Mouse (Mus musculus) ES-Bruce4 (cell line): Measurements from ENCODE around the gene Otoa.

Experiments used
- CTCF ChIP-seq: IDR thresholded peaks from one replicate; pipeline ENCODE4 v1.8.1; 2011; ENCODE audit warnings: low read depth, low read length
- POLR2A ChIP-seq: IDR thresholded peaks from one replicate; pipeline ENCODE4 v1.8.1; 2011; ENCODE audit warnings: low read length; ENCODE audit not compliant: insufficient read depth

- TF ChIP-seq POLR2A (no peak), CTCF (no peak)
Observed at GRCm38 (mm10) chr7:121171888-121172287, 90.4 kb downstream of the Otoa start.
